In genomic region chr9:95289008-95289407, GRCm38 (mm10) we compare ENCODE assay signal across 24 mouse cellular contexts.
"Had no signal": no experiment of that assay in that cellular context is flagged by ENCODE, and none has a peak within 500 bp of the region (broad histone marks: within the 10 kb centered on the region; RNA-seq: fewer than 3 reads in every experiment).

No protein-coding gene starts in this region.

- H3K36me3 ChIP-seq: kidney, embryonic 15.5 days; limb, embryonic 12.5 days; limb, embryonic 15.5 days; neural tube, embryonic 12.5 days; neural tube, embryonic 15.5 days had no signal

- H3K4me1 ChIP-seq: kidney, embryonic 15.5 days; limb, embryonic 12.5 days; limb, embryonic 15.5 days; neural tube, embryonic 12.5 days; neural tube, embryonic 15.5 days had no signal

- H3K9me3 ChIP-seq: kidney, embryonic 15.5 days; limb, embryonic 12.5 days; limb, embryonic 15.5 days; neural tube, embryonic 12.5 days; neural tube, embryonic 15.5 days had no signal

- H3K4me3 ChIP-seq: kidney, embryonic 15.5 days; left cerebral cortex, adult 2 months; limb, embryonic 12.5 days; limb, embryonic 15.5 days; neural tube, embryonic 12.5 days; neural tube, embryonic 15.5 days had no signal

- H3K9ac ChIP-seq: kidney, embryonic 15.5 days; limb, embryonic 12.5 days; limb, embryonic 15.5 days; liver, embryonic 14.5 days; liver, postnatal 0 days; lung, embryonic 14.5 days; neural tube, embryonic 12.5 days; neural tube, embryonic 15.5 days had no signal

- DNase-seq: kidney, adult 8-10 months; kidney, postnatal 10 days; kidney, postnatal 36 days; layer of hippocampus, postnatal 36 days; left cerebral cortex, postnatal 4 days; liver, postnatal 0 days; lung, embryonic 14.5 days; lung, postnatal 36 days; midbrain, embryonic 14.5 days; right cerebral cortex, adult 18-20 months; right cerebral cortex, postnatal 14 days; right cerebral cortex, postnatal 4 days; thymus, adult 18-20 months; thymus, postnatal 36 days had no signal

- H3K27me3 ChIP-seq: kidney, embryonic 15.5 days; limb, embryonic 12.5 days; limb, embryonic 15.5 days; neural tube, embryonic 12.5 days; neural tube, embryonic 15.5 days had no signal

- ATAC-seq: liver, postnatal 0 days; lung, postnatal 0 days had no signal

- H3K27ac ChIP-seq: kidney, embryonic 15.5 days; left cerebral cortex, adult 2 months; limb, embryonic 12.5 days; limb, embryonic 15.5 days; liver, embryonic 14.5 days; neural tube, embryonic 12.5 days; neural tube, embryonic 15.5 days had no signal

- H3K4me2 ChIP-seq: kidney, embryonic 15.5 days; limb, embryonic 12.5 days; limb, embryonic 15.5 days; liver, embryonic 11.5 days; lung, embryonic 14.5 days; midbrain, embryonic 11.5 days; neural tube, embryonic 12.5 days; neural tube, embryonic 15.5 days had no signal
